Mouse (Mus musculus) ES-Bruce4 (cell line): Measurements from ENCODE around the gene Gabbr1. TPM values are rescaled to one million over a fixed set of nuclear protein-coding genes. Genes with fewer than 3 reads are reported as not detected.
"Not testable (repeated sequence)": the region's sequence is repeated elsewhere in the genome, so short reads cannot be mapped to it uniquely, and the experiment has no call there.

ENCODE experiments used
- H3K27ac ChIP-seq: 2 replicates; pipeline ENCODE4 v1.5.1; 2012; ENCODE audit warnings: low read length, inconsistent platforms; ENCODE audit not compliant: insufficient read depth
- H3K27me3 ChIP-seq: 2 replicates; pipeline ENCODE4 v1.6.1; 2012; ENCODE audit warnings: mild to moderate bottlenecking, low read length, inconsistent platforms; ENCODE audit not compliant: control insufficient read depth, poor library complexity, insufficient read depth, severe bottlenecking
- H3K36me3 ChIP-seq: 2 replicates; pipeline ENCODE4 v1.6.1; 2012; ENCODE audit warnings: inconsistent platforms, mild to moderate bottlenecking, low read length, moderate library complexity; ENCODE audit not compliant: control insufficient read depth, poor library complexity, insufficient read depth, severe bottlenecking
- H3K4me1 ChIP-seq: one replicate; pipeline ENCODE4 v1.8.1; 2011; ENCODE audit warnings: low read length; ENCODE audit not compliant: control insufficient read depth, insufficient read depth
- H3K4me3 ChIP-seq: 2 replicates; pipeline ENCODE4 v1.5.1; 2011; ENCODE audit warnings: low read depth, mild to moderate bottlenecking, low read length
- H3K9ac ChIP-seq: 2 replicates; pipeline ENCODE4 v1.6.1; 2012; ENCODE audit warnings: low read depth, mild to moderate bottlenecking, inconsistent platforms; ENCODE audit not compliant: poor library complexity, severe bottlenecking
- H3K9me3 ChIP-seq: replicated peaks from 2 replicates; pipeline ENCODE4 v1.6.1; 2012; ENCODE audit warnings: mild to moderate bottlenecking, low read length, inconsistent platforms; ENCODE audit not compliant: control insufficient read depth, poor library complexity, insufficient read depth, severe bottlenecking
- CTCF ChIP-seq: IDR thresholded peaks from one replicate; pipeline ENCODE4 v1.8.1; 2011; ENCODE audit warnings: low read depth, low read length
- EP300 ChIP-seq: IDR thresholded peaks from 2 replicates; pipeline ENCODE4 v1.6.1; 2011; ENCODE audit warnings: low read depth, low read length; ENCODE audit not compliant: insufficient read depth
- POLR2A ChIP-seq: IDR thresholded peaks from one replicate; pipeline ENCODE4 v1.8.1; 2011; ENCODE audit warnings: low read length; ENCODE audit not compliant: insufficient read depth
- polyA plus RNA-seq: library from polyadenylated mRNA; stranded (reverse); fragments of >200 nt; gene quantifications from 2 replicates; pipeline ENCODE4 v1.2.4, GENCODE M21; 2011; ENCODE audit warnings: low read depth; ENCODE audit not compliant: missing spikeins, insufficient read depth, insufficient read length

Gabbr1 gene
- polyA plus RNA-seq, 1 experiment: 163 TPM

DNA sequence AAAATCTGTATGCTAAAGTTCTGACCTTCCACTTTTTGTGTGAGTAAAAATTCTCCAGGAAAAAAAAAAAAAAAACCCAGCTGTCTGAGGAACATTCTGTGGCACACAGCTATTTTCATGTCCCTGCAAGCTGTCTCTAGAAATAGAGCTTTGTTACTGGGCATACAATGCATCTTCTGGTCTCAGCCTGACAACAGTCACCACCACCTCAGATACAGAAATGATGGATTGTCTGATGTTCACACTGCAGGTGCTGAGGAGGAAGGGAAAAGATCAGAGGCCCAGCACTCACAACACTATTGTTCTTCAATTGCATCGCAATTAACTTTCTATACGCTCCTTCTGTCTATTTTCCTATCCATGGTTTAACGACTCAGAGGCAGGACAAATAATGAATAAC, 27.4 kb upstream of the Gabbr1 start:
- H3K9me3 ChIP-seq: no peaks in the 10 kb centered on the region
- TF ChIP-seq CTCF: no peak
- no peak for TF ChIP-seq POLR2A
- TF ChIP-seq EP300: no peak
- H3K27ac ChIP-seq: peak overlapping the region; percentile 22; the same call in 1 of the 2 replicates
- H3K4me3 ChIP-seq: no peak overlapping the region
- no peaks in the 10 kb centered on the region for H3K27me3 ChIP-seq
- H3K4me1 ChIP-seq: peaks cover 6% of the 10 kb centered on the region
- H3K9ac ChIP-seq: no peak overlapping the region
- H3K36me3 ChIP-seq: no peaks in the 10 kb centered on the region

DNA sequence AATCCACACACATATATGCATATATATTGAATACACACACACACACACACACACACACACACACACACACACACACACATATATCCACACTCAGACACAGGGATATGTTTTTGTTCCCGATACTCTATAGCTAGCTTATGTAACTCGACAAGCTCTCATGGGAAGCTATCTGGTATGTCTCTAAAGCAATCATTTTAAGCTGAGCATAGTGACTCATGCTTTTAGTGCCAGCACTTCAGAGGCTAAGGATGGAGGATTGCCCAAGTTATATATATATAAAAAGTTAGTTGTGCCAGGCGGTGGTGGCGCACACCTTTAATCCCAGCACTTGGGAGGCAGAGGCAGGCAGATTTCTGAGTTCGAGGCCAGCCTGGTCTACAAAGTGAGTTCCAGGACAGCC, 26.5 kb upstream of the Gabbr1 start:
- not testable (repeated sequence) for H3K36me3 ChIP-seq, H3K4me3 ChIP-seq, H3K9ac ChIP-seq, H3K9me3 ChIP-seq, H3K27me3 ChIP-seq, H3K27ac ChIP-seq, H3K4me1 ChIP-seq

DNA sequence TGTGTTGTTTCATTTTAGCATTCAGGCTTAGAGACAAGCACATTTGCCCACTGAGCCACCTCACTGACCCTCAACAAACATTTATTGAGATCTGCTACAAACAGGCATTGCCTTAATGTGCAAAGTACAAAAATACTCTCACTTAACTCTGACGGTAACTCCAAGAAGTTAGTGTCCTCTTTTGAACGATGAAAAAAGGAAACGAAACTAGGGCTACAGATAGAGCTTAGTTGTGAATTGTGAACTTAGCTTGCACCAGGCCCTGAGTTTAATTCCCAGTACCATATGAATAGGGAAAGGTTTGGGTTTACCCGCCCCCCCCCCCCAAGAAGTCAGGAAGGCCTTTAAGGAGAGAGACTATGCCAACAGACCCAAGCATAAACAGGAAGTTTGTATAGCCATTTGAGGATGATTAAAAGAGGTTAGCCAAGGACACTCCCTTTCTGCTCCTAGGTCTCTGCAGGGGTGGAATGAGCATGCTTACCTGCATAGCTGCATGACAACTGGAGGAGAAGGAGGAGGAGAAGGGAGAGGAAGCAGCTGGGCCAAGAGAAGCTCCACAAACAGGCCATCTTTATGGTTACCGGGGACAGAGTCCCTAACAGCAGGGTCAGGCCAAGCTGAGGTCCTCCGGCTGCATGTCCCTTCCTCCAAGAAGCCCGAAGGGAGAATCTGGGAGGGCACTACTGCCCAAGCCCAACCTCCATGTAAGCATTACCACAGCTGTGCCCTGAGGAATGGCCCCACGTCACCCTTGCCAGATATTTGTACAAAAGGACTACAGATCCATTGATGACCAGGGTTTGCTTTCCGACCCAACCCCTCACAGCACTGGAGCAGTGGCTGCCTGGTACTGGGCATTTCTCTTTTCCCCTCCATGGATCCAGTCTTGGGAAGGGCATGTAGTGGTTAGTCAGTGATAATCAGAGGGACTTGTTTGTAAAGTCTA, 22.9 kb upstream of the Gabbr1 start, which contains the start of gene Mog:
Gene Mog, minus strand, starts transcription at position 771 of the 949 bp plus-strand sequence.
- Histone ChIP-seq H3K9ac (no peak within 1 kb of the TSS), H3K27me3 (no peaks in the 10 kb centered on the region), H3K4me3 (peak within 1 kb of the TSS; percentile 7; the same call in 1 of the 2 replicates), H3K4me1 (peaks cover 11% of the 10 kb centered on the region), H3K36me3 (no peaks in the 10 kb centered on the region), H3K9me3 (no peaks in the 10 kb centered on the region), H3K27ac (peak within 1 kb of the TSS; percentile 52)
- TF ChIP-seq POLR2A: no peak
- TF ChIP-seq CTCF: no peak
- TF ChIP-seq EP300: 0 out of 2 replicates have a peak, but pooled peaks have one; percentile 66

DNA sequence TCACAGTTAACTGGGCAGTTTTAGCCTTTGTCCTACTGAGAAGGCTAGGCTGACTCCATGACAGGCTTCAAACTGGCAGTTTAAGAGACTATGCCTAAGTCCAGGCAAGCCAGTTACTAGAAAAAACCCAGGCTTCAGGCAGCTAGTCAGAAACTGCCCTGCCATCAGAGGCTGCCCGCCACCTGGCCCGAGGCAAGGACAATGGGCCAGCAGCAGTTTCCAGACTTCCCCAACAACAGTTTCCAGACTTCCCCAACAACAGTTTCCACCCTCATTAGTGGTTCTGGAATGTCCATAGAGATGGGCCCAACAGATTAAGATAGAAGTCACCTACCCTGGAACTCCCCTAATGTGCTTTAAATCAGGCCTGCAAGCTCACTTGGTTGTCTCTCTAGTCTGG, 19.3 kb upstream of the Gabbr1 start:
- Histone ChIP-seq H3K36me3 (no peaks in the 10 kb centered on the region), H3K9me3 (no peaks in the 10 kb centered on the region), H3K9ac (no peak overlapping the region), H3K27me3 (no peaks in the 10 kb centered on the region), H3K27ac (peak overlapping the region; percentile 100), H3K4me1 (peaks cover 11% of the 10 kb centered on the region), H3K4me3 (no peak overlapping the region)
- no peak for TF ChIP-seq CTCF
- TF ChIP-seq EP300: peak; percentile 96
- TF ChIP-seq POLR2A: no peak

DNA sequence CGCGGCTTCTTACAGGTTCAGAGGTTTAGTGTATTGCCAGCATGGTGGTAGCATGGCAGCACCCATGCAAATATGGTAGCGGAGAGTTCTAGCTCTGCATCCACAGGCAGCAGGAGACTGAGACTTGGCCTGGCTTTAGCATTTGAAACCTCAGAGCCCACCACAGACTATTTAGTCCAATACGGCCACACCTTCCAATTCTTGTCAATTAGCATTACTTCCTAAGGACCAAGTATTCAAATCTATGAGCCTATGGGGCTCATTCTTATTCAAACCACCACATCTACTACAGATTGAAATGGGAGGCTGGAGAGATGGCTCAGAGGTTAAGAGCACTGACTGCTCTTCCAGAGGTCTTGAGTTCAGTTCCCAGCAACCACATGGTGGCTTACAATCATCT, 18.3 kb upstream of the Gabbr1 start:
- no peak overlapping the region for H3K4me3 ChIP-seq
- no peaks in the 10 kb centered on the region for H3K36me3 ChIP-seq
- TF ChIP-seq EP300 (peak; percentile 66; the same call in 1 of the 2 replicates), CTCF (no peak)
- peak overlapping the region; percentile 32; the same call in 1 of the 2 replicates for H3K9ac ChIP-seq
- H3K9me3 ChIP-seq: no peaks in the 10 kb centered on the region
- peak overlapping the region; percentile 100 for H3K27ac ChIP-seq
- H3K27me3 ChIP-seq: no peaks in the 10 kb centered on the region
- H3K4me1 ChIP-seq: peaks cover 10% of the 10 kb centered on the region

DNA sequence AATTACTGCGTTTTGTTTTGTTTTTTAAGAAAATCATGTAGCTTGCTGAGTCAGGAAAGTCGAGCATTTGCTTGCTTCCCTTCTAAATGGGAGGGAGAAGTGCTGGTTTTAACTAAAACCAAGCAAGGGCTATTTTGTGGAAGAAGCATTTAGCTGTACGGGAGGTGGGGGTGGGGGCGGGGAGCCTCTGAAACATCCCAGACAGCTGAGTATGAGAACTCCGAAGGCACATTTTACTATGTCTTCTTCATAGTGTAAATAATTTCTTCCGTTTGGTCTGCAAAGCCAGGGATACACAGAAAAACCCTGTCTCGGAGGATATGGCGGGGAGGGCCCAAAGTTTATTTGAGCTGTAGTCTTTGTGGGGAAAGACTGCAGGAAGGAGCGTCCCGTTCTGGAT, 17.6 kb upstream of the Gabbr1 start:
- peaks cover 6% of the 10 kb centered on the region for H3K4me1 ChIP-seq
- peak overlapping the region; percentile 69 for H3K4me3 ChIP-seq
- peak overlapping the region; percentile 100 for H3K27ac ChIP-seq
- H3K36me3 ChIP-seq: no peaks in the 10 kb centered on the region
- H3K27me3 ChIP-seq: no peaks in the 10 kb centered on the region
- H3K9ac ChIP-seq: peak overlapping the region; percentile 82
- TF ChIP-seq EP300 (no peak), POLR2A (no peak), CTCF (no peak)
- no peaks in the 10 kb centered on the region for H3K9me3 ChIP-seq
